Mouse (Mus musculus) c-Kit-positive CD71-positive TER-119-negative erythroid progenitor cells, embryonic 14.5 days (primary cell): ENCODE measurements around the gene Myo1b.
"Not testable (repeated sequence)": the region's sequence is repeated elsewhere in the genome, so short reads cannot be mapped to it uniquely, and the experiment has no call there.

Experiments used
- DNase-seq: peaks from one replicate; pipeline ENCODE4 v3.0.0-alpha.2; 2013; ENCODE audit warnings: low read depth

Myo1b gene

GRCm38 (mm10) chr1:51894721-51895120 lies 21.1 kb downstream of the Myo1b start:
- DNase-seq: no peak

GRCm38 (mm10) chr1:51893521-51894355 lies 22.1 kb downstream of the Myo1b start:
- no peak for DNase-seq

GRCm38 (mm10) chr1:51892005-51892404 lies 23.9 kb downstream of the Myo1b start:
- no peak for DNase-seq

GRCm38 (mm10) chr1:51888046-51888813 lies 27.6 kb downstream of the Myo1b start:
- no peak for DNase-seq

GRCm38 (mm10) chr1:51885356-51885983 lies 30.4 kb downstream of the Myo1b start:
- DNase-seq: no peak

GRCm38 (mm10) chr1:51883211-51883610 lies 32.7 kb downstream of the Myo1b start:
- no peak for DNase-seq

GRCm38 (mm10) chr1:51882752-51883151 lies 33.1 kb downstream of the Myo1b start:
- DNase-seq: no peak

GRCm38 (mm10) chr1:51879927-51880814 lies 35.7 kb downstream of the Myo1b start:
- no peak for DNase-seq

GRCm38 (mm10) chr1:51879333-51879770 lies 36.5 kb downstream of the Myo1b start:
- DNase-seq: no peak

GRCm38 (mm10) chr1:51875462-51876225 lies 40.2 kb downstream of the Myo1b start:
- DNase-seq: no peak

GRCm38 (mm10) chr1:51872493-51873261 lies 43.2 kb downstream of the Myo1b start:
- no peak for DNase-seq

- DNase-seq: not testable (repeated sequence)
These were observed 44.6 kb downstream of the Myo1b start for GRCm38 (mm10) chr1:51871234-51871633.

- DNase-seq: no peak
These were observed 52.9 kb downstream of the Myo1b start for GRCm38 (mm10) chr1:51862828-51863421.

GRCm38 (mm10) chr1:51860837-51861236 lies 55.0 kb downstream of the Myo1b start:
- no peak for DNase-seq

GRCm38 (mm10) chr1:51856946-51857345 lies 58.9 kb downstream of the Myo1b start:
- no peak for DNase-seq

GRCm38 (mm10) chr1:51856245-51856915 lies 59.5 kb downstream of the Myo1b start:
- no peak for DNase-seq

GRCm38 (mm10) chr1:51855541-51856244 lies 60.2 kb downstream of the Myo1b start:
- no peak for DNase-seq

GRCm38 (mm10) chr1:51852314-51852713 lies 63.6 kb downstream of the Myo1b start:
- no peak for DNase-seq
